Mouse (Mus musculus) urinary bladder, postnatal 0 days (tissue): Measurements from ENCODE around the gene Olfr972. TPM values are rescaled to one million over a fixed set of nuclear protein-coding genes. Genes with fewer than 3 reads are reported as not detected.

ENCODE experiments used
- polyA plus RNA-seq: library from polyadenylated mRNA; unstranded; fragments of >200 nt; fragmentation: Nextera tagmentation; extraction: Ambion mirVana; gene quantifications from 2 replicates; pipeline ENCODE4 v1.2.1, GENCODE M21; 2015

Olfr972 gene
- not detected in 2 replicates for polyA plus RNA-seq

GRCm38 (mm10) chr9:39866122-39866521 is at the start of gene Olfr972:
Gene Olfr972 (plus strand): TSS chr9:39866422.

GRCm38 (mm10) chr9:39836576-39836975 is 29.6 kb upstream of the Olfr972 start, which contains the start of gene Olfr971:
Gene Olfr971 (plus strand): TSS chr9:39836876.

DNA sequence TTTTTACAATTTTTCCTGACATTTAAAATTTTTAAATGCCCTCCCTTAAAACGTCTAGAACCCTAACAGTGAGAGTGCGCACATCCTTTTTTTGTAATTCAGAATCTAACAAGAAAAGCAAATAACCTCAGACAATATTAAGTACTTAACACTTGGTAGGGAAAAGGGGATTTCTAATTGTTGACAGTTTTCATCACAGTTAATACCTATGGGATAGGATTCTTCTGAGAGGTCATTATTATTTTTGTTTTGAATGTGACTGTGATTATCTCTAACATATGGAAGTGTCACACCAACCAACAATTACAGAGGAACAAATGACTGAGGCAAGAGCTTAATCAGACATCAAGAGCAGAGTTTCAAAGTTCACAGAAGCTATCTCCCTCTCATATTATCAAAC is 40.8 kb downstream of the Olfr972 start, which contains the start of gene Olfr229:
Gene Olfr229, plus strand, starts transcription at position 301 of the 400 bp plus-strand sequence.

Other genes with a start within 250 kb of the Olfr972 start
- not detected in 2 replicates for gene Olfr960, start 245.0 kb upstream of the Olfr972 start, polyA plus RNA-seq
- not detected in 2 replicates for gene Olfr961, start 221.3 kb upstream of the Olfr972 start, polyA plus RNA-seq
- not detected in 2 replicates for gene Olfr963, start 199.2 kb upstream of the Olfr972 start, polyA plus RNA-seq
- gene Olfr149, start 159.3 kb upstream of the Olfr972 start, polyA plus RNA-seq = not detected in 2 replicates
- not detected in 2 replicates for gene Olfr965, start 155.1 kb upstream of the Olfr972 start, polyA plus RNA-seq
- not detected in 2 replicates for gene Olfr150, start 135.4 kb upstream of the Olfr972 start, polyA plus RNA-seq
- gene Olfr967, start 120.2 kb upstream of the Olfr972 start, polyA plus RNA-seq = not detected in 2 replicates
- not detected in 2 replicates for gene Olfr968, start 83.2 kb upstream of the Olfr972 start, polyA plus RNA-seq
- gene Olfr969, start 75.5 kb upstream of the Olfr972 start, polyA plus RNA-seq = not detected in 2 replicates
- not detected in 2 replicates for gene Olfr970, start 57.6 kb upstream of the Olfr972 start, polyA plus RNA-seq
- not detected in 2 replicates for gene Olfr971, start 29.5 kb upstream of the Olfr972 start, polyA plus RNA-seq
- gene Olfr229, start 40.9 kb downstream of the Olfr972 start, polyA plus RNA-seq = not detected in 2 replicates
- not detected in 2 replicates for gene Olfr974, start 71.1 kb downstream of the Olfr972 start, polyA plus RNA-seq
- not detected in 2 replicates for gene Olfr975, start 85.6 kb downstream of the Olfr972 start, polyA plus RNA-seq
- not detected in 2 replicates for gene Olfr976, start 94.7 kb downstream of the Olfr972 start, polyA plus RNA-seq
- gene Olfr978, start 125.7 kb downstream of the Olfr972 start, polyA plus RNA-seq = not detected in 2 replicates
- gene Olfr979, start 137.0 kb downstream of the Olfr972 start, polyA plus RNA-seq = not detected in 2 replicates
- gene Olfr980, start 143.2 kb downstream of the Olfr972 start, polyA plus RNA-seq = not detected in 2 replicates
- gene Olfr981, start 155.0 kb downstream of the Olfr972 start, polyA plus RNA-seq = not detected in 2 replicates
- not detected in 2 replicates for gene Olfr982, start 207.4 kb downstream of the Olfr972 start, polyA plus RNA-seq
- not detected in 2 replicates for gene Olfr983, start 227.2 kb downstream of the Olfr972 start, polyA plus RNA-seq
- not detected in 2 replicates for gene Olfr984, start 247.8 kb downstream of the Olfr972 start, polyA plus RNA-seq